Mouse (Mus musculus) forebrain, embryonic 15.5 days (tissue): ENCODE measurements around the gene Gm11549. TPM values are rescaled to one million over a fixed set of nuclear protein-coding genes. Genes with fewer than 3 reads are reported as not detected.

ENCODE experiments used
- ATAC-seq: fragments of 200-750 bp; cut with Nextera tagmentation; replicated peaks from 2 replicates; pipeline ENCODE4 v1.8.0; 2017; ENCODE audit warnings: mild to moderate bottlenecking, moderate TSS enrichment, moderate library complexity
- H3K27ac ChIP-seq: fragments of 300-500 bp; sonication (generic); replicated peaks from 2 replicates; pipeline ENCODE4 v1.5.1; 2015; ENCODE audit warnings: mild to moderate bottlenecking, inconsistent platforms
- H3K27me3 ChIP-seq: fragments of 300-500 bp; sonication (generic); 2 replicates; pipeline ENCODE4 v1.6.1; 2015; ENCODE audit warnings: inconsistent platforms
- H3K36me3 ChIP-seq: fragments of 300-500 bp; sonication (generic); 2 replicates; pipeline ENCODE4 v1.6.1; 2015; ENCODE audit warnings: mild to moderate bottlenecking, inconsistent platforms
- H3K4me1 ChIP-seq: fragments of 300-500 bp; sonication (generic); 2 replicates; pipeline ENCODE4 v1.6.1; 2015; ENCODE audit warnings: inconsistent platforms
- H3K4me2 ChIP-seq: fragments of 300-500 bp; sonication (generic); replicated peaks from 2 replicates; pipeline ENCODE4 v1.6.1; 2015; ENCODE audit warnings: mild to moderate bottlenecking, inconsistent platforms
- H3K4me3 ChIP-seq: fragments of 300-500 bp; sonication (generic); 2 replicates; pipeline ENCODE4 v1.5.1; 2015; ENCODE audit warnings: mild to moderate bottlenecking, inconsistent platforms
- H3K9ac ChIP-seq: fragments of 300-500 bp; sonication (generic); replicated peaks from 2 replicates; pipeline ENCODE4 v1.6.1; 2015; ENCODE audit warnings: mild to moderate bottlenecking, inconsistent platforms
- H3K9me3 ChIP-seq: fragments of 300-500 bp; sonication (generic); 2 replicates; pipeline ENCODE4 v1.6.1; 2016; ENCODE audit warnings: inconsistent platforms
- WGBS: fragments of 180-500 bp; shearing (Covaris S2); methylation state at CpG from one replicate; pipeline ENCODE4 v1.1.7; 2015; ENCODE audit warnings: mixed read lengths; 5-methylcytosine and 5-hydroxymethylcytosine counted together
- polyA plus RNA-seq: library from polyadenylated mRNA; unstranded; fragments of >200 nt; fragmentation: Nextera tagmentation; extraction: Ambion mirVana; gene quantifications from 2 replicates; pipeline ENCODE4 v1.2.1, GENCODE M21; 2015

Gm11549 gene
- polyA plus RNA-seq, result 0.36 and 0.43 TPM in 2 replicates

DNA sequence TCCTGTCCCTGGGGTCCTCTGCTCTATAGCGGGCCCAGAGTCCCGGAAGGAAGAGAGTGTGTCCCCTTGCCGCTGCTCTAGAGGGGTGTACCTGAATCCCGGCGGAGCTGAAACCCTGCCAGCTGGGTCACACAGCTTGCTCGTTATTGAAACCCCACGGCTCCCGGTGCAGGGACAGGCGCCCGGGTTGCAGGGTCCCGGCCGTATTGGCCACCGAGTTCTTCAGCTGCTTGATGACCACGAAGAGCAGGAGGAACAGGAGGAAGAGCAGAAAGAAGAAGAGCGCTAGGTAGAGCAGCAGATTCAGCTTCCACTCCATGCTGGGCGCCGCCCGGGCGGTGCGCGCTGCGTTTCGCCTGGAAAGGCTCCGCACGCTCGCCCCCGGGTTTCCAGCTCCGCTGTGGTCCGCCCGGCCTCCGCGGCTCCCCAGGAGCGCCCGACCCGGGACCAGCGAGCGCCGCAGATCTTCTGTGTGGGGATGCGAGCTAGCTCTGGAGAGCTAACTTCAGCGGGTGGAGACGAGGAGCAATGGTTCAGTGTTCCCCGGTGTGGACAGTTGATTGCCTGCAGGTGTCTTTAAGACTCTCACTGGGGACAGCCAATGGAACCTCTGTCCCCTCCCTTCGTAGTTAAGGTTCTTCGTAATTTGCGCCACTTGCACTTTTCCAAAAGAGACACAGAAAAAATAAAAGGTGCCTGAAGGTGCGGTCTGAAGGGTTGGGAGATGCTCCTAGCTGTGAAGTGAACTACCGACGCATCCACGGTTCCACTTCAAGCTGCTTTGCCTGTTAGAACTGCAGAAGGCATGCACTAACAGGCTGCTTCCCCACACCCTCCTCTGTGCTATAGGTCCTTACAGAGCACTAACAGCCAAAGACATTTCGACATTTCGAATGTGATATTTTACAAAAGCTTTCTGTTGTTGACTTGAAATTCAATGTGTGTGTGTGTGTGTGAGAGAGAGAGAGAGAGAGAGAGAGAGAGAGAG, at the start of gene Gm11549:
Gm11549 (minus strand) TSS at position 741 of the 988 bp plus-strand sequence.
- Histone ChIP-seq H3K4me1 (peaks cover 5% of the 10 kb centered on the region), H3K9ac (peak within 1 kb of the TSS; percentile 44), H3K36me3 (no peaks in the 10 kb centered on the region), H3K27ac (no peak within 1 kb of the TSS), H3K4me2 (peak within 1 kb of the TSS; percentile 97), H3K9me3 (no peaks in the 10 kb centered on the region), H3K4me3 (peak within 1 kb of the TSS; percentile 55), H3K27me3 (no peaks in the 10 kb centered on the region)
- ATAC-seq, result peak; percentile 79
- WGBS, result under 1% methylated on average over 51 of the region's 51 CpGs

DNA sequence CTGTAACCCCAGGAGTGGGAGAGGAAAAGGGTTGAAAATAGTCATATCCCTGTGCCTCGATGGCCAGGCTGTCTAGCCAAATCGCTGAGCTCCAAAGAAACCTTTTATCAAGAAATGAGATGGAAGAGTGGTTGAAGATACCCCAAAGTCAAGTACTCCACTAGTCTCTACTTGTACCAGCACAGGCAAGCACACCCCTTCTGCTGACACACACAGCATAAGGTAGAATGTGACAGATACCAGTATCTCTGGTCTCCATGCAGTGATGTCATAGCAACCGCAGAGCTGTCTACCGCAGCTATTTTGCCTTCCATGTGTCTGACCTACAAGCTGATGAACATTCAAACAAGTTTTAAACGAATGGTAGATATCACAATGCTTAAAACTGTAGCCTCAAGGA, 48.2 kb upstream of the Gm11549 start:
- Histone ChIP-seq H3K27me3 (no peaks in the 10 kb centered on the region), H3K4me1 (peaks cover 26% of the 10 kb centered on the region), H3K27ac (no peak overlapping the region), H3K9ac (no peak overlapping the region), H3K4me2 (peak overlapping the region; percentile 85), H3K36me3 (peaks cover 43% of the 10 kb centered on the region), H3K4me3 (peak overlapping the region; percentile 63), H3K9me3 (no peaks in the 10 kb centered on the region)
- 80% methylated on average over 5 of the region's 5 CpGs for WGBS
- no peak for ATAC-seq

- H3K4me1 ChIP-seq, result no peaks in the 10 kb centered on the region
- no peak overlapping the region for H3K27ac ChIP-seq
- H3K27me3 ChIP-seq, result no peaks in the 10 kb centered on the region
- ATAC-seq, result no peak
- no peak overlapping the region for H3K4me2 ChIP-seq
- no peak overlapping the region for H3K4me3 ChIP-seq
- no peak overlapping the region for H3K9ac ChIP-seq
- no peaks in the 10 kb centered on the region for H3K9me3 ChIP-seq
- H3K36me3 ChIP-seq, result peaks cover 89% of the 10 kb centered on the region
- WGBS, result 89% methylated on average over 3 of the region's 3 CpGs
Measured at GRCm38 (mm10) chr3:36563666-36564065, 42.1 kb upstream of the Gm11549 start.

DNA sequence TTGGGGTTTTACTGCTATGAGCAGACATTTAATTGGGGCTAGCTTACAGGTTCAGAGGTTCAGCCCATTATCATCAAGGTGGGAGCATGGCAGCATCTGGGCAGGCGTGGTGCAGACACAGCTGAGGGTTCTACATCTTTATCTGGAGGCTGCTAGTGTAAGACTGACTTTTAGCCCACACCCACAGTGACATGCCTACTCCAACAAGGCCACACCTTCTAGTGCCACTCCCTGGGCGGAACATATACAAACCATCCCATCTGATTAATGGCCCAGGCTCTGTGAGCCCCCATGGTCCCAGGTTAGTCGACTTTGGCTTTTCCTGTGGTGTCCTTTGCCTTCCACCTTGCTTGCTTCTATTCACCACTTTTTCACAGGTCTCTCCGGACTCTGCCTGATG, 38.0 kb upstream of the Gm11549 start:
- Histone ChIP-seq H3K27ac (no peak overlapping the region), H3K27me3 (no peaks in the 10 kb centered on the region), H3K9me3 (no peaks in the 10 kb centered on the region), H3K4me3 (no peak overlapping the region), H3K4me1 (no peaks in the 10 kb centered on the region), H3K36me3 (peaks cover 91% of the 10 kb centered on the region), H3K9ac (no peak overlapping the region), H3K4me2 (no peak overlapping the region)
- no peak for ATAC-seq
- WGBS, result 86% methylated on average over 4 of the region's 4 CpGs

GRCm38 (mm10) chr3:36557601-36558000, 36.0 kb upstream of the Gm11549 start:
- Histone ChIP-seq H3K27ac (no peak overlapping the region), H3K9ac (no peak overlapping the region), H3K4me1 (peaks cover 10% of the 10 kb centered on the region), H3K36me3 (peaks cover 79% of the 10 kb centered on the region), H3K4me3 (no peak overlapping the region), H3K4me2 (no peak overlapping the region), H3K9me3 (no peaks in the 10 kb centered on the region), H3K27me3 (no peaks in the 10 kb centered on the region)
- ATAC-seq, result no peak
- 96% methylated on average over 1 of the region's 1 CpGs for WGBS

DNA sequence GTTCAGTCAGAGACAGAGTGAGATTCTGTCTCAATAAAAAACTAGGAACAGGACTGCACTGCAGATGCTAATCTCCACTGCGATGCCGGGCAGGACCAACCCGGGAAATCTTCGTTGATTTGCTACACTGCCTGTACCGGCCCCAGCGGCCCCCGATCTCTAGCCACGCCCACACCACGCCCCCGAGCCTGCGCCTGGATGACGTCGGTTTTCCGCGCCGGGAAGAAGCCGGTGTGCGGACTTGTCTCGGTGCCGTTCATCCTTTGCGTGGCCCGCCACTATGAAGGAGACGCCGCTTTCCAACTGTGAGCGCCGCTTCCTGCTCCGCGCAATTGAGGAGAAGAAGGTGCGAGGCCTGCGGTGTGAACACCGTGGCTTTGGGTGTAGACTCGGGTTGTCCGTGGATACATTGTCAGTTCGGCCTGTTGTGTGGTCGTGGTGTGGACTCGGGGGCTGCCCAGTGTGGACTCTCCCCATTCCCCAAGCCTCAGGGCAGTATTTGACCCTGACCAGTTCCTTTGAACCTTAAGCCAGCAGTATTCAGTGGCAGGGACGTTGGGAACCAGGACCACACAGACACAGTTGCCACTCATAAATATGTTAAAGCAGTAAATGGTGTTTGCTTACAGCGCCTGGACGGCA, 30.9 kb upstream of the Gm11549 start, which contains the start of gene Exosc9:
Exosc9 (plus strand) TSS at position 201 of the 642 bp plus-strand sequence.
- Histone ChIP-seq H3K36me3 (peaks cover 36% of the 10 kb centered on the region), H3K4me2 (peak within 1 kb of the TSS; percentile 71), H3K27ac (peak within 1 kb of the TSS; percentile 68), H3K4me3 (peak within 1 kb of the TSS; percentile 71), H3K9ac (peak within 1 kb of the TSS; percentile 60), H3K27me3 (no peaks in the 10 kb centered on the region), H3K4me1 (peaks cover 19% of the 10 kb centered on the region), H3K9me3 (no peaks in the 10 kb centered on the region)
- peak; percentile 98 for ATAC-seq
- WGBS, result under 1% methylated on average over 39 of the region's 39 CpGs

DNA sequence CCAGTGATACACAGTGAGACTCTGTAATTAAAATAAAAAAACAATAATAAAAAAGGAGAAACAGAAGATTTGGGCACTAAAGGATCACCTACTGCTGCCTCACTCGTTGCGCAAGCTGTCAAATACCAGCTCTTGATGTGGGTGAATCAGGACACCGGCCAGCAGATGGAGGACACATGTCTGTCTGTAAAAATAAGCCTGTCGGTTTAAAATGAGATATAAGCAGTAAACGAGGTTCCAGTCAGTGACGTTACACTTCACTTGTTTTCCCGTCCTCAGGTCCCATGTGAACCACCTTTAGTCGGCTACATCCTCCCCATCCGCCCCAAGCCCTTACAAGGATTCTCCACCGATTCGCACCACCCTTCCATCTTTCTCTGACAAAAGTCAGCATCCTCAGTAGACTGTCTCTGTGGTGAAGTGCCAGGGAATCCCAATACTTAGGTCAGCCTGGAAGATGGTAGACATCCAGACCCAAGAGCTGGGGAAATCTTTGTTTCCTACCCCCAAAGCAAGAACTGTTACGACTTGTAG, 30.3 kb upstream of the Gm11549 start:
- ATAC-seq, result peak; percentile 75; the same call in 1 of the 2 replicates
- H3K36me3 ChIP-seq, result peaks cover 30% of the 10 kb centered on the region
- no peaks in the 10 kb centered on the region for H3K9me3 ChIP-seq
- H3K27me3 ChIP-seq, result no peaks in the 10 kb centered on the region
- H3K4me1 ChIP-seq, result peaks cover 19% of the 10 kb centered on the region
- peak overlapping the region; percentile 71 for H3K4me2 ChIP-seq
- H3K9ac ChIP-seq, result peak overlapping the region; percentile 60
- peak overlapping the region; percentile 71 for H3K4me3 ChIP-seq
- H3K27ac ChIP-seq, result peak overlapping the region; percentile 68
- 12% methylated on average over 12 of the region's 12 CpGs for WGBS

- ATAC-seq, result peak; percentile 32
- Histone ChIP-seq H3K9ac (0 out of 2 replicates have a peak overlapping the region, but pooled peaks have one; percentile 60), H3K36me3 (peaks cover 25% of the 10 kb centered on the region), H3K27ac (peak overlapping the region; percentile 68; the same call in 1 of the 2 replicates), H3K4me1 (peaks cover 19% of the 10 kb centered on the region), H3K9me3 (no peaks in the 10 kb centered on the region), H3K27me3 (no peaks in the 10 kb centered on the region), H3K4me3 (peak overlapping the region; percentile 71), H3K4me2 (peak overlapping the region; percentile 71)
- 6% methylated on average over 9 of the region's 9 CpGs for WGBS
Measured at GRCm38 (mm10) chr3:36551343-36551742, 29.7 kb upstream of the Gm11549 start.

DNA sequence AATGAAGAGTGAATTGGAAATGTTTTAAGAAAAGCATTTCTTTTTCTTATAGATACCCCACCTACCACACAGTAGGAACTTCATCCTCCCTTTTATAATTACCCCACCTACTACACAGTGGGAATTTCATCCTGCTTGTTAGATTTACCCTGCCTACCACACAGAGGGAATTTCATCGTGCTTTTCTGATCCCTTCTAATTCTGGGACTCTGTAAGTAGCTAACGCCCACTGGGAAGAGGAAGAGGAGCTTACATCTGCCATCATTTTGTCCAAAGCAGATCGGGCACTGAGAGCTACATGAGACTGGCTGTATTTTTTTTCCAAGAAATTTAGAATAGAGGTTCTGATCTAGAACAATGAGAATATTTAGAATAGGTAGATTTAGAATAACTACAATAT, 23.3 kb upstream of the Gm11549 start:
- Histone ChIP-seq H3K4me3 (no peak overlapping the region), H3K27ac (no peak overlapping the region), H3K27me3 (no peaks in the 10 kb centered on the region), H3K9me3 (no peaks in the 10 kb centered on the region), H3K4me2 (no peak overlapping the region), H3K9ac (no peak overlapping the region), H3K4me1 (no peaks in the 10 kb centered on the region), H3K36me3 (no peaks in the 10 kb centered on the region)
- ATAC-seq, result no peak
- 71% methylated on average over 3 of the region's 3 CpGs for whole genome bisulfite sequencing

- Histone ChIP-seq H3K4me2 (no peak overlapping the region), H3K27ac (no peak overlapping the region), H3K9ac (no peak overlapping the region), H3K27me3 (no peaks in the 10 kb centered on the region), H3K9me3 (no peaks in the 10 kb centered on the region), H3K36me3 (no peaks in the 10 kb centered on the region), H3K4me1 (no peaks in the 10 kb centered on the region), H3K4me3 (no peak overlapping the region)
- 91% methylated on average over 2 of the region's 2 CpGs for WGBS
- no peak for ATAC-seq
Measured at GRCm38 (mm10) chr3:36541399-36541798, 19.8 kb upstream of the Gm11549 start.

DNA sequence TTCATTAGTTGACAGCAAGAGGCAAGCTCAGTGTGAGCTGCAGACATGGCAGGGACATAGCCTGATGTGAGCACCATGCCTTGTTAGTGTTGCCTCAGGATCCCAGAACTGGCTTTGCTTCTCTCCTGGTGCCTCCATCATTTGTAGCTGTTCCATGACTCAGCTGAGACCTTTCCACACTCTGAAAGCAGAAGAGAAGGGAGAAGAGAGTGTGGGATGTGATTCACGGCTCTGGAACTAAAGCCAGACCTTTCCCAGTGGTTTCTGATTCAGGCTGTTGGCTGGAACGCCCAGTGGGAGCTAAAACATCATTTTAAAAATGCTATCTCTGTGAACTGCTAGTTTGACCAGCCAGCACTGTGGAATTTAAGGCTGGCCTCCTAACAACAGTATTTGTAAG, 19.1 kb upstream of the Gm11549 start:
- Histone ChIP-seq H3K9me3 (no peaks in the 10 kb centered on the region), H3K4me3 (no peak overlapping the region), H3K4me1 (no peaks in the 10 kb centered on the region), H3K4me2 (no peak overlapping the region), H3K27me3 (no peaks in the 10 kb centered on the region), H3K27ac (no peak overlapping the region), H3K36me3 (no peaks in the 10 kb centered on the region), H3K9ac (no peak overlapping the region)
- whole genome bisulfite sequencing, result 68% methylated on average over 2 of the region's 2 CpGs
- no peak for ATAC-seq
